Mouse (Mus musculus) heart, postnatal 0 days (tissue): ENCODE measurements around the gene Mpped1. TPM values are rescaled to one million over a fixed set of nuclear protein-coding genes. Genes with fewer than 3 reads are reported as not detected.

Experiments
- ATAC-seq: fragments of 200-750 bp; cut with Nextera tagmentation; 2 replicates; pipeline ENCODE4 v1.8.0; 2017; ENCODE audit warnings: low read depth, moderate number of reproducible peaks, moderate library complexity; ENCODE audit not compliant: insufficient read depth
- DNase-seq: peaks from one replicate; pipeline ENCODE4 v3.0.0-alpha.2; 2016; ENCODE audit warnings: low spot score
- H3K27ac ChIP-seq: fragments of 300-500 bp; sonication (generic); 2 replicates; pipeline ENCODE4 v1.5.1; 2014; ENCODE audit warnings: low read depth, mild to moderate bottlenecking
- H3K27me3 ChIP-seq: fragments of 300-500 bp; sonication (generic); 2 replicates; pipeline ENCODE4 v1.6.1; 2014; ENCODE audit warnings: low read length, mixed read lengths; ENCODE audit not compliant: control insufficient read depth, insufficient read depth
- H3K36me3 ChIP-seq: fragments of 300-500 bp; sonication (generic); replicated peaks from 2 replicates; pipeline ENCODE4 v1.6.1; 2014; ENCODE audit warnings: low read length, mixed read lengths; ENCODE audit not compliant: control insufficient read depth, insufficient read depth
- H3K4me1 ChIP-seq: fragments of 300-500 bp; sonication (generic); 2 replicates; pipeline ENCODE4 v1.6.1; 2014; ENCODE audit warnings: antibody characterized with exemption; ENCODE audit not compliant: control insufficient read depth, insufficient read depth
- H3K4me2 ChIP-seq: fragments of 300-500 bp; sonication (generic); 2 replicates; pipeline ENCODE4 v1.6.1; 2014; ENCODE audit warnings: low read depth, mild to moderate bottlenecking, low read length, moderate library complexity
- H3K4me3 ChIP-seq: fragments of 300-500 bp; sonication (generic); 2 replicates; pipeline ENCODE4 v1.5.1; 2014; ENCODE audit warnings: low read depth, low read length
- H3K9ac ChIP-seq: fragments of 300-500 bp; sonication (generic); replicated peaks from 2 replicates; pipeline ENCODE4 v1.6.1; 2014; ENCODE audit warnings: low read depth, low read length, mixed read lengths
- H3K9me3 ChIP-seq: fragments of 300-500 bp; sonication (generic); replicated peaks from 2 replicates; pipeline ENCODE4 v1.6.1; 2016; ENCODE audit warnings: low read length; ENCODE audit not compliant: control insufficient read depth
- CTCF ChIP-seq: IDR thresholded peaks from 2 replicates; pipeline ENCODE4 v1.5.1; 2016; ENCODE audit warnings: antibody characterized with exemption, control low read depth, low read depth
- EP300 ChIP-seq: IDR thresholded peaks from 2 replicates; pipeline ENCODE4 v1.6.1; 2016; ENCODE audit warnings: antibody characterized with exemption, low read depth
- WGBS: fragments of 180-500 bp; shearing (Covaris S2); extraction: QIAGEN DNeasy Blood & Tissue Kit; methylation state at CpG from one replicate; pipeline ENCODE4 v1.1.7; 2014; 5-methylcytosine and 5-hydroxymethylcytosine counted together
- polyA plus RNA-seq: library from polyadenylated mRNA; unstranded; fragments of >200 nt; fragmentation: Nextera tagmentation; extraction: Ambion mirVana; gene quantifications from 2 replicates; pipeline ENCODE4 v1.2.1, GENCODE M21; 2015
- total RNA-seq: library from RNA; depleted of rRNA; stranded (reverse); fragments of >200 nt; gene quantifications from 2 replicates; pipeline ENCODE4 v1.2.3, GENCODE M21; 2014; ENCODE audit warnings: low replicate concordance

The Mpped1 gene
- total and polyA plus RNA-seq, 2 experiments from 2014 or later: not detected

- no peak for ATAC-seq
- no peaks in the 10 kb centered on the region for H3K36me3 ChIP-seq
- TF ChIP-seq EP300: no peak
- no peak for TF ChIP-seq CTCF
- 0 out of 2 replicates have a peak, but pooled peaks cover 2% of the 10 kb centered on the region for H3K9me3 ChIP-seq
- peaks cover 6% of the 10 kb centered on the region; the same call in 1 of the 2 replicates for H3K27me3 ChIP-seq
- H3K4me3 ChIP-seq: no peak overlapping the region
- no peak overlapping the region for H3K9ac ChIP-seq
- no peak overlapping the region for H3K27ac ChIP-seq
- no peak overlapping the region for H3K4me2 ChIP-seq
- no peaks in the 10 kb centered on the region for H3K4me1 ChIP-seq
- no peak for DNase-seq
- WGBS: 64% methylated on average over 9 of the region's 9 CpGs
Measured at GRCm38 (mm10) chr15:83749436-83749835, 29.8 kb upstream of the Mpped1 start.

- 30% methylated on average over 9 of the region's 9 CpGs for WGBS
- Histone ChIP-seq H3K9ac (no peak overlapping the region), H3K27me3 (peaks cover 17% of the 10 kb centered on the region), H3K27ac (no peak overlapping the region), H3K4me1 (no peaks in the 10 kb centered on the region), H3K4me3 (no peak overlapping the region), H3K9me3 (0 out of 2 replicates have a peak, but pooled peaks cover 4% of the 10 kb centered on the region), H3K4me2 (no peak overlapping the region), H3K36me3 (no peaks in the 10 kb centered on the region)
- TF ChIP-seq EP300 (no peak), CTCF (peak; percentile 64)
- DNase-seq (peak; percentile 32), ATAC-seq (no peak; the same call in 1 of the 2 replicates)
Measured at GRCm38 (mm10) chr15:83756742-83757141, 22.5 kb upstream of the Mpped1 start.

GRCm38 (mm10) chr15:83758958-83759357, 20.3 kb upstream of the Mpped1 start:
- Histone ChIP-seq H3K9me3 (0 out of 2 replicates have a peak, but pooled peaks cover 4% of the 10 kb centered on the region), H3K27ac (no peak overlapping the region), H3K4me3 (no peak overlapping the region), H3K36me3 (no peaks in the 10 kb centered on the region), H3K4me2 (no peak overlapping the region), H3K9ac (no peak overlapping the region), H3K27me3 (peaks cover 22% of the 10 kb centered on the region), H3K4me1 (no peaks in the 10 kb centered on the region)
- TF ChIP-seq CTCF: peak; percentile 69
- no peak for TF ChIP-seq EP300
- WGBS: 7% methylated on average over 4 of the region's 4 CpGs
- DNase-seq (no peak), ATAC-seq (no peak)

GRCm38 (mm10) chr15:83760683-83761082, 18.6 kb upstream of the Mpped1 start:
- Histone ChIP-seq H3K27me3 (peaks cover 32% of the 10 kb centered on the region), H3K27ac (no peak overlapping the region), H3K9me3 (no peaks in the 10 kb centered on the region), H3K36me3 (no peaks in the 10 kb centered on the region), H3K4me3 (no peak overlapping the region), H3K9ac (no peak overlapping the region), H3K4me2 (no peak overlapping the region), H3K4me1 (no peaks in the 10 kb centered on the region)
- DNase-seq (no peak), ATAC-seq (no peak)
- 4% methylated on average over 10 of the region's 10 CpGs for WGBS
- TF ChIP-seq EP300 (no peak), CTCF (peak; percentile 65)

- H3K27ac ChIP-seq: no peak overlapping the region
- H3K4me2 ChIP-seq: no peak overlapping the region
- TF ChIP-seq CTCF: no peak
- TF ChIP-seq EP300: no peak
- ATAC-seq (no peak), DNase-seq (no peak)
- H3K4me1 ChIP-seq: no peaks in the 10 kb centered on the region
- H3K9me3 ChIP-seq: no peaks in the 10 kb centered on the region
- no peak overlapping the region for H3K9ac ChIP-seq
- H3K27me3 ChIP-seq: peaks cover 39% of the 10 kb centered on the region
- H3K36me3 ChIP-seq: no peaks in the 10 kb centered on the region
- 82% methylated on average over 13 of the region's 13 CpGs for WGBS
- H3K4me3 ChIP-seq: no peak overlapping the region
Measured at GRCm38 (mm10) chr15:83761512-83761911, 17.8 kb upstream of the Mpped1 start.

GRCm38 (mm10) chr15:83765388-83766029, 13.8 kb upstream of the Mpped1 start:
- no peak for TF ChIP-seq EP300
- TF ChIP-seq CTCF: no peak
- Histone ChIP-seq H3K36me3 (no peaks in the 10 kb centered on the region), H3K4me3 (no peak overlapping the region), H3K27ac (no peak overlapping the region), H3K9me3 (no peaks in the 10 kb centered on the region), H3K4me2 (no peak overlapping the region), H3K4me1 (no peaks in the 10 kb centered on the region), H3K27me3 (peaks cover 70% of the 10 kb centered on the region), H3K9ac (no peak overlapping the region)
- ATAC-seq (no peak), DNase-seq (no peak)
- 38% methylated on average over 6 of the region's 6 CpGs for WGBS
